26 mouse cellular contexts compared by ENCODE assay signal in the genomic region with DNA sequence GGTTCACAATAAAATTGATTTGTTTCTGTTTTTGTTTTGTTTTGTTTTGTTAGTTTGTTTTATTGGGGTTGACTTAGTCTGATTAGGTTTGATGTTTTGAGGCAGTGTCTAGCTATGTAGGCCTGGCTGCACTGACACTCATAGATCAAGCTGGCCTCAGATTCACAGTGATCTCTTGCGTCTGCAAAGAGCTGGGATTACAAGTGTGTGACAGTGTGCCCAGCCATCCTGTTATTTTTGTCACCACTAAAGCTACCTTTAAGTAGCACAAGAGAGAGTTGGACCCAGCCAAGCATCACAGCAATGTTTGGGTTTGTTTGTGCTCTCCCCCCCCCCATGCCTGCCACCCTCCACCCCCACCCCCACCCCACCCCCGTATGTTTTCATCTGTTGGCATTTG. TPM values are rescaled to one million over a fixed set of nuclear protein-coding genes. Genes with fewer than 3 reads are reported as not detected.
DNase-seq lines count a peak whose midpoint lies in the region; ATAC-seq and TF ChIP-seq lines count a peak whose summit lies in the region.
"Had no signal": no experiment of that assay in that cellular context is flagged by ENCODE, and none has a peak within 500 bp of the region (broad histone marks: within the 10 kb centered on the region; RNA-seq: fewer than 3 reads in every experiment).

No protein-coding gene starts in this region.

- H3K79me2 ChIP-seq in CH12.LX (replicated peaks; ENCODE audit: control insufficient read depth, extremely low read depth, insufficient read depth, poor library complexity, severe bottlenecking), result peaks cover 38% of the 10 kb centered on the region

- H3K36me3 ChIP-seq in neural tube, embryonic 15.5 days, result no peaks in the 10 kb centered on the region
- H3K36me3 ChIP-seq in CH12.LX (replicated peaks in 1 of 2; ENCODE audit: control insufficient read depth in 1 of 2, insufficient read depth in 1 of 2, low read length in 1 of 2), result peaks cover 0 to 6% of the 10 kb centered on the region in 2 experiments
- H3K36me3 ChIP-seq: embryonic facial prominence, embryonic 13.5 days; embryonic facial prominence, embryonic 15.5 days; forebrain, embryonic 12.5 days had no signal

- intact Hi-C loops in gastrocnemius, adult 2 months (cut with DNase I), result no loop called here
- intact Hi-C loops in left cerebral cortex, postnatal 14 days (cut with DNase I), result no loop called here

- peak; percentile 59 for DNase-seq in gastrocnemius, adult 2 months
- no peak for DNase-seq in gastrocnemius, postnatal 4 days (ENCODE audit: low spot score in 2 of 2)
- peak; percentile 9 for DNase-seq in neural tube, embryonic 10.5 days (ENCODE audit: extremely low spot score, low spot score)
- DNase-seq in CH12.LX (ENCODE audit: extremely low read depth), result no peak
- DNase-seq in right cerebral cortex, postnatal 4 days, result no peak
- no peak for DNase-seq in left cerebral cortex, postnatal 14 days (ENCODE audit: low spot score in 2 of 2)
- DNase-seq: adrenal gland, adult 2 months; adrenal gland, postnatal 10 days; adrenal gland, postnatal 25 days; B cell, adult 2 months; cerebellum, adult 11 months; cerebellum, adult 18-20 months; cerebellum, adult 8-10 months; cerebellum, adult 9-11 months; cerebellum, postnatal 14 days; cerebellum, postnatal 36 days; embryo, embryonic 11 days had no signal

- H3K27me3 ChIP-seq in neural tube, embryonic 15.5 days (replicated peaks), result peaks cover 27% of the 10 kb centered on the region
- H3K27me3 ChIP-seq in CH12.LX (replicated peaks), result no peaks in the 10 kb centered on the region
- H3K27me3 ChIP-seq: embryonic facial prominence, embryonic 15.5 days had no signal

- H3K4me2 ChIP-seq in neural tube, embryonic 15.5 days, result no peak overlapping the region
- H3K4me2 ChIP-seq in CH12.LX (ENCODE audit: insufficient read depth, low read depth, poor library complexity, severe bottlenecking), result no peak overlapping the region
- H3K4me2 ChIP-seq: embryonic facial prominence, embryonic 15.5 days had no signal

- in situ Hi-C loops in CH12.LX (cut with MboI; ENCODE audit: low pct_ligation_motif_present, low pct_unique_long_range_greater_than_20kb, low sequenced_read_pairs), result no loop called here

- no peak overlapping the region for H3K9ac ChIP-seq in neural tube, embryonic 15.5 days (replicated peaks)
- peak overlapping the region; percentile 35; the same call in 1 of the 2 replicates for H3K9ac ChIP-seq in CH12.LX (ENCODE audit: insufficient read depth, low read depth)
- H3K9ac ChIP-seq: embryonic facial prominence, embryonic 13.5 days; embryonic facial prominence, embryonic 15.5 days; forebrain, embryonic 12.5 days had no signal

- H3K4me3 ChIP-seq in gastrocnemius, adult 2 months, result no peak overlapping the region
- no peak overlapping the region for H3K4me3 ChIP-seq in neural tube, embryonic 15.5 days (replicated peaks)
- H3K4me3 ChIP-seq in CH12.LX (replicated peaks in 1 of 3; ENCODE audit: low read depth in 2 of 3, low read length in 2 of 3, poor library complexity in 1 of 3), result no peak overlapping the region
- H3K4me3 ChIP-seq: embryonic facial prominence, embryonic 13.5 days; embryonic facial prominence, embryonic 15.5 days; forebrain, embryonic 12.5 days had no signal

- TF ChIP-seq CTCF in gastrocnemius, adult 2 months (IDR thresholded peaks at IDR 0.05), result no peak
- TF ChIP-seq CTCF in CH12.LX (conservative IDR thresholded peaks at IDR 0.05 in 1 of 2, IDR thresholded peaks at IDR 0.05 in 1 of 2; ENCODE audit: low read depth in 2 of 2, low read length in 2 of 2), result no peak

- ATAC-seq in neural tube, embryonic 15.5 days (ENCODE audit: low FRiP score), result no peak
- ATAC-seq: CD4-positive, CD25-positive, alpha-beta regulatory T cell, adult 4 months; forebrain, embryonic 16.5 days had no signal

- 93% methylated on average over 2 of the region's 2 CpGs for WGBS in neural tube, embryonic 15.5 days

- no peak for TF ChIP-seq POLR2A in CH12.LX (IDR thresholded peaks at IDR 0.05; ENCODE audit: low read depth, low read length)

- no peak for TF ChIP-seq RAD21 in CH12.LX (IDR thresholded peaks at IDR 0.05; ENCODE audit: low read depth, low read length)

- H3K4me1 ChIP-seq in neural tube, embryonic 15.5 days, result peaks cover 28% of the 10 kb centered on the region
- peaks cover 4 to 41% of the 10 kb centered on the region in 2 experiments; a peak in 3 of 4 replicates for H3K4me1 ChIP-seq in CH12.LX (ENCODE audit: control insufficient read depth in 1 of 2, insufficient read depth in 2 of 2)

- dilution Hi-C loops in CH12.LX (cut with MboI; ENCODE audit: extremely low pct_ligation_motif_present, extremely low pct_unique_long_range_greater_than_20kb, low sequenced_read_pairs), result no loop called here

- peak overlapping the region; percentile 99 for H3K27ac ChIP-seq in gastrocnemius, adult 2 months
- H3K27ac ChIP-seq in neural tube, embryonic 15.5 days (replicated peaks), result no peak overlapping the region
- H3K27ac ChIP-seq in CH12.LX (ENCODE audit: insufficient read depth, low read depth), result 0 out of 2 replicates have a peak overlapping the region, but pooled peaks have one; percentile 44
- H3K27ac ChIP-seq: embryonic facial prominence, embryonic 13.5 days; embryonic facial prominence, embryonic 15.5 days; forebrain, embryonic 10.5 days; forebrain, embryonic 12.5 days had no signal

- no peaks in the 10 kb centered on the region for H3K9me3 ChIP-seq in neural tube, embryonic 15.5 days (replicated peaks)
- peaks cover 2% of the 10 kb centered on the region for H3K9me3 ChIP-seq in CH12.LX (replicated peaks; ENCODE audit: low read length)
- H3K9me3 ChIP-seq: embryonic facial prominence, embryonic 13.5 days; embryonic facial prominence, embryonic 15.5 days; forebrain, embryonic 10.5 days; forebrain, embryonic 12.5 days had no signal

- TF ChIP-seq EP300 in CH12.LX (IDR thresholded peaks at IDR 0.05; ENCODE audit: low read length), result no peak

TF ChIP-seq in CH12.LX, 34 proteins besides CTCF, POLR2A, EP300 and RAD21 (continues in another document):
- TF ChIP-seq ZNF384 (IDR thresholded peaks at IDR 0.05; ENCODE audit: low read depth, low read length), result no peak
- TF ChIP-seq UBTF (IDR thresholded peaks at IDR 0.05; ENCODE audit: low read depth, low read length), result no peak
- TF ChIP-seq ELF1 (IDR thresholded peaks at IDR 0.05; ENCODE audit: low read depth, low read length), result no peak
- TF ChIP-seq TBP (conservative IDR thresholded peaks at IDR 0.05; ENCODE audit: low read depth, low read length), result no peak
- no peak for TF ChIP-seq JUN (IDR thresholded peaks at IDR 0.05; ENCODE audit: insufficient read depth, low read depth, low read length)
- TF ChIP-seq E2F4 (IDR thresholded peaks at IDR 0.05; ENCODE audit: insufficient replicate concordance, low read depth, low read length), result no peak
- TF ChIP-seq SMC3 (IDR thresholded peaks at IDR 0.05; ENCODE audit: low read depth, low read length), result no peak
- no peak for TF ChIP-seq TCF12 (IDR thresholded peaks at IDR 0.05; ENCODE audit: low read depth, low read length)
- TF ChIP-seq CHD2 (IDR thresholded peaks at IDR 0.05; ENCODE audit: low read length), result no peak
- TF ChIP-seq GABPA (IDR thresholded peaks at IDR 0.05; ENCODE audit: insufficient replicate concordance, low read depth, low read length), result no peak
- no peak for TF ChIP-seq ZKSCAN1 (IDR thresholded peaks at IDR 0.05; ENCODE audit: borderline replicate concordance, low read depth, low read length)
- no peak for TF ChIP-seq ZMIZ1 (IDR thresholded peaks at IDR 0.05; ENCODE audit: low read depth, low read length)
- TF ChIP-seq BHLHE40 (IDR thresholded peaks at IDR 0.05; ENCODE audit: low read depth, low read length), result no peak
- TF ChIP-seq SIN3A (IDR thresholded peaks at IDR 0.05; ENCODE audit: low read length), result no peak

RNA-seq across cellular contexts. Expression of gene Utp11, which starts 1.2 kb away (rescaled TPM):
- 10 to 100 TPM; 17.5 to 21.5 TPM for total RNA-seq in gastrocnemius, adult 2 months (2021)
- total RNA-seq in gastrocnemius, postnatal 4 days (2021), result 10 to 100 TPM; 32.1 to 39.2 TPM
- 41.4 and 47.8 TPM in 2 replicates for polyA plus RNA-seq in neural tube, embryonic 15.5 days (2015; fragmentation: Nextera tagmentation; extraction: Ambion mirVana)
- total RNA-seq in CH12.LX (2012; rRNA removed) (52.7 and 63.2 TPM in 2 replicates), CH12.LX (2014; rRNA removed) (78.1 and 84.4 TPM in 2 replicates)
- 102 and 107 TPM in 2 replicates for polyA plus RNA-seq in CH12.LX (2012; ENCODE audit: insufficient read length, low read depth)
- 10 to 100 TPM; 14.1 to 14.3 TPM for total RNA-seq in left cerebral cortex, postnatal 14 days (2021)

RNA-seq across cellular contexts. Expression of gene Fhl3, which starts 5.9 kb away (rescaled TPM):
- 100 to 1,000 TPM; 151 to 515 TPM for total RNA-seq in gastrocnemius, adult 2 months (2021)
- 10 to 100 TPM; 73.0 to 81.8 TPM for total RNA-seq in gastrocnemius, postnatal 4 days (2021)
- 1.8 and 3.3 TPM in 2 replicates for polyA plus RNA-seq in neural tube, embryonic 15.5 days (2015; fragmentation: Nextera tagmentation; extraction: Ambion mirVana)
- total RNA-seq in CH12.LX (2012; rRNA removed), result 10.4 and 10.8 TPM in 2 replicates
- total RNA-seq in CH12.LX (2014; rRNA removed), result 3.6 and 4.1 TPM in 2 replicates
- polyA plus RNA-seq in CH12.LX (2012; ENCODE audit: insufficient read length, low read depth), result 14.8 and 20.8 TPM in 2 replicates
- 1 to 10 TPM; 3.8 to 4.2 TPM for total RNA-seq in left cerebral cortex, postnatal 14 days (2021)

RNA-seq across cellular contexts. Expression of gene Sf3a3, which starts 20.0 kb away (rescaled TPM):
- total RNA-seq in gastrocnemius, adult 2 months (2021), result 10 to 100 TPM; 11.1 to 14.3 TPM
- 10 to 100 TPM; 38.0 to 46.9 TPM for total RNA-seq in gastrocnemius, postnatal 4 days (2021)
- polyA plus RNA-seq in neural tube, embryonic 15.5 days (2015; fragmentation: Nextera tagmentation; extraction: Ambion mirVana), result 88.4 and 105 TPM in 2 replicates
- 100 and 129 TPM in 2 replicates for total RNA-seq in CH12.LX (2012; rRNA removed)
- total RNA-seq in CH12.LX (2014; rRNA removed), result 122 and 146 TPM in 2 replicates
- 134 and 156 TPM in 2 replicates for polyA plus RNA-seq in CH12.LX (2012; ENCODE audit: insufficient read length, low read depth)
- 10 to 100 TPM; 31.1 to 32.2 TPM for total RNA-seq in left cerebral cortex, postnatal 14 days (2021)

RNA-seq across cellular contexts. Expression of gene Pou3f1, which starts 38.0 kb away (rescaled TPM):
- total RNA-seq in gastrocnemius, adult 2 months (2021), result under 1 TPM; 0.14 to 0.26 TPM
- total RNA-seq in gastrocnemius, postnatal 4 days (2021), result 1 to 10 TPM; 4.2 to 4.4 TPM
- 4.7 and 6.8 TPM in 2 replicates for polyA plus RNA-seq in neural tube, embryonic 15.5 days (2015; fragmentation: Nextera tagmentation; extraction: Ambion mirVana)
- total RNA-seq in CH12.LX (2012; rRNA removed), result not detected in 2 replicates
- total RNA-seq in CH12.LX (2014; rRNA removed), result not detected in 2 replicates
- not detected in 2 replicates for polyA plus RNA-seq in CH12.LX (2012; ENCODE audit: insufficient read length, low read depth)
- total RNA-seq in left cerebral cortex, postnatal 14 days (2021), result 10 to 100 TPM; 29.9 to 30.1 TPM
- total RNA-seq: adrenal gland, postnatal 25 days; common myeloid progenitor, adult 5-6 weeks; MEL had no signal
- polyA plus RNA-seq: CD4-positive, CD25-positive, alpha-beta regulatory T cell, adult 4 months had no signal

RNA-seq across cellular contexts. Expression of gene Inpp5b, which starts 47.1 kb away (rescaled TPM):
- 10 to 100 TPM in 1 of 2 experiments, 1 to 10 TPM in 1; 8.9 to 10.6 TPM for total RNA-seq in gastrocnemius, adult 2 months (2021)
- total RNA-seq in gastrocnemius, postnatal 4 days (2021), result 10 to 100 TPM; 15.6 to 17.7 TPM
- 20.6 and 24.9 TPM in 2 replicates for polyA plus RNA-seq in neural tube, embryonic 15.5 days (2015; fragmentation: Nextera tagmentation; extraction: Ambion mirVana)
- total RNA-seq in CH12.LX (2012; rRNA removed), result 25.9 and 26.2 TPM in 2 replicates
- total RNA-seq in CH12.LX (2014; rRNA removed), result 30.2 and 34.0 TPM in 2 replicates
- polyA plus RNA-seq in CH12.LX (2012; ENCODE audit: insufficient read length, low read depth), result 21.1 and 25.6 TPM in 2 replicates
- total RNA-seq in left cerebral cortex, postnatal 14 days (2021), result 10 to 100 TPM; 35.3 to 42.5 TPM

Comparison
In these comparisons a context has a peak if more than half of its experiments do, and no peak if none do; other contexts are left out.
1. DNase-seq: peak in gastrocnemius, adult 2 months (single experiment) and neural tube, embryonic 10.5 days (single experiment); none in gastrocnemius, postnatal 4 days (0 of 2), CH12.LX (single experiment), right cerebral cortex, postnatal 4 days (single experiment) and left cerebral cortex, postnatal 14 days (0 of 2).
2. RNA of gene Fhl3, which starts 5.9 kb away (total RNA-seq): 151 to 515 TPM in gastrocnemius, adult 2 months and 73.0 to 81.8 TPM in gastrocnemius, postnatal 4 days; 3.6 to 10.8 TPM in CH12.LX and 3.8 to 4.2 TPM in left cerebral cortex, postnatal 14 days; every median in the first group is over 4 times any median in the second.